Mouse (Mus musculus) adrenal gland (tissue): ENCODE data around the gene Chd2.
"Not testable (repeated sequence)": the region's sequence is repeated elsewhere in the genome, so short reads cannot be mapped to it uniquely, and the experiment has no call there.

ENCODE experiments used
- intact Hi-C: fragments of 180-260 bp; cut with DNase I; formaldehyde crosslinking; loops from one replicate; pipeline ENCODE4 v1.15.1; 2025

Chd2 gene

GRCm38 (mm10) chr7:73523183-73523582 is 18.4 kb downstream of the Chd2 start:
- intact Hi-C loops, result loop anchor here (5.0 kb wide), 1 partner anchor 104 kb away; no protein-coding TSS in a partner anchor

- intact Hi-C loops, result loop anchor here (5.0 kb wide), 1 partner anchor 106 kb away; no protein-coding TSS in a partner anchor
These were observed 20.1 kb downstream of the Chd2 start for GRCm38 (mm10) chr7:73521277-73522193.

GRCm38 (mm10) chr7:73520231-73520630 is 21.4 kb downstream of the Chd2 start:
- intact Hi-C loops, result loop anchor here (5.0 kb wide), 1 partner anchor 107 kb away; no protein-coding TSS in a partner anchor

GRCm38 (mm10) chr7:73519060-73519796 is 22.4 kb downstream of the Chd2 start:
- intact Hi-C loops, result no loop called here

DNA sequence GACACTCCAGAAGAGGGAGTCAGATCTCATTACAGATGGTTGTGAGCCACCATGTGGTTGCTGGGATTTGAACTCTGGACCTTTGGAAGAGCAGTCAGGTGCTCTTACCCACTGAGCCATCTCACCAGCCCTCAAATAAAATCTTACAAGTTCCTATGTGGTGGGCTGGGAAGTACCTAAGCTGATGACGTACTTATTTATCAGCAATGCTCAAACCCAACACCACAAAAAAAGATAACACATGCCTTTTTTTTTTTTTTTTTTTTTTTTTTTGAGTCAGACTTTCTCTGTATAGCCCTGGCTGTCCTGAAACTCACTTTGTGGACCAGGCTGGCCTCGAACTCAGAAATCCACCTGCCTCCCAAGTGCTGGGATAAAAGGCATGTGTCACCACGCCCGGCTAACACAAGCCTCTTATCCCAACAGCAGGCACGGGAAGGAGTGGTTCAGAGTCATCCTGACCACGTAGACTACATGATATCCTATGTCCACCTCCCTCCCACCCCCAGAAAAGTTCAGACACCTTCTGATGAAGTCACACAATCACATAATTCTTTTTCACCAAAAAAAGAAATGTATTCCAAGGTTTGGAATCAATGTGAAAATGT is 23.2 kb downstream of the Chd2 start:
- intact Hi-C loops, result not testable (repeated sequence)

DNA sequence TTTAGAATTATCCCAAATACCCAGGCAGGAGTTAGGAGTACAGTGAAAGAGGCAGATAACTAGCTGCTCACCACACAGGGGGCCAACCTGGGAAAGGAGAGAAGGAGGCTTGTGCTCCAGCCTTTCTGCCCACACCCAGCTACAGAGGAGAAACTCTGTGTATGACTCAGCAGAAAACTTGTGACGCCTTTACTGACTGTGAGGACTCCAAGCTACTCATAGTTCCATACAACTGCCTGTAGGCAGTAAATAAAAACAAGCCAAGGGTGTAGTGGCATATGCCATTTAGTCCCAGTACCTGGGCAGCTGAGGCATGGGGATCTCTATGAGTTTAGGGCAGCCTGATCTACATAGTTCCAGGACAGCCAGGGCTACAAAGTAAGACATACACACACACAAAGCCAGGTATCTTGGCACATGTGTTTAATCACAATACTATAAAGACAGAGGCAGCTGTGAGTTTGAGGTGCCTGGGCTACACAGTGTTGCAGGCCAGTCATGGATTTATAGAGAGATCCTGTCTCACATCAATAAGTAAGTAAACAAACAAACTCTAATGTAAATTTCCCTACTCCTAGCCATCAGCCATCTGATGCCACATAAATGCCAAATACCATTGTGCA is 24.1 kb downstream of the Chd2 start:
- intact Hi-C loops, result no loop called here

- intact Hi-C loops, result no loop called here
These were observed 24.8 kb downstream of the Chd2 start for GRCm38 (mm10) chr7:73516820-73517219.

DNA sequence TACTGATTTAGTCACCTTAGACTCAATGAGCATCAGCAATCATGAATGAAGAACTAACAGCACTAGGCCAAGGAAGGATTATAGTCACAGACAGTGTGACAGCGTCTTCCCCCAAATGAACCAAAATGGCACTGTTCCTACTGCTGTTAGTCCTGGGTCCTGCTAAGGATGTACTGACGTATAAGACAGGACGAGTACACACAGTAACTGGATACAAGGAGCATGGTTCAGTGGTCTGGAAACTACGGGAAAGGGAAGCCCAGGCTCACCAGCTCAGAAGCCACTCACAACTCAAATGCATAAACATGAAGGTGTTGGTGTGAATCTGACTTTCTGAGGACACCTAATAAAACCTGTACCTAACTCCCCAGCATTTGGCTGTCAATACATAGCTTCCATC is 27.1 kb downstream of the Chd2 start:
- intact Hi-C loops, result no loop called here

GRCm38 (mm10) chr7:73512422-73512821 is 29.2 kb downstream of the Chd2 start:
- intact Hi-C loops, result no loop called here

DNA sequence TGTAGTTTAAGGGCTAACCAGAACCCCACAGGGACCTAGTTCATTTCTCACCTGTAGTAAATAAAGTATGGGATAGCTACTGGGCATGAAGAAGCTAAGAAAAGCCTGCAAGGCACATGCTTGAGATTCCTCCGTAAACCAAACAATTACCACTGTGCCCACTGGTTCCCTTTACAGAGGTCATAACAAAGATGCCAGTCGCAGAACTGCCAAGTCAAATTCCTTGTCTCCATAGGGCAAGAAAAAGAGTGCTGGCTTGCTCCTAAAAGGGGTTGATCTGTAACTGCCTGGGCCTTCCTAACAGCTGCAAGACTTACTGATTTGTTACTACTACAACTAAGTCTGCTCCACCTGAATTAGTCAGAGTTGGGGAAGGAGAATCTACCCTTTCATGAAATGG is 32.9 kb downstream of the Chd2 start:
- intact Hi-C loops, result no loop called here

DNA sequence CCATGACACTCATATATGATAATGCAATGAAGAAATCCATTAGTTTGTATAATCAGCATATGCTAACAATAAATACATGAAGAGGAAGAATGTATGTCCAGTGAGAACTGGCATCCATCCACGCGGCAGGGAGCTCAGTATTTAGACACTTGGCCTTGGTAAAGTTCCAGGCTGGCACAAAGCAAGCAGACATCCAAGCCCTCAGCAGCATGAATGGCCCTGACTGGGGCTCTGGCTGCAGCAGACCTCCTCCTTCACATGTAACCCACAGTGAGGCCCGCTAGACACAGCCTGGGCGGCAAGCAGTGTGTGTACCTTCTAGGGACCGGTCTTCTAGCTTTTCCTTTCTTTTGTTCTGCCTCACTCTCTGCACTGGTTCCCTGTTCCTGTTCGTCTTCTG is 34.1 kb downstream of the Chd2 start:
- intact Hi-C loops, result no loop called here

DNA sequence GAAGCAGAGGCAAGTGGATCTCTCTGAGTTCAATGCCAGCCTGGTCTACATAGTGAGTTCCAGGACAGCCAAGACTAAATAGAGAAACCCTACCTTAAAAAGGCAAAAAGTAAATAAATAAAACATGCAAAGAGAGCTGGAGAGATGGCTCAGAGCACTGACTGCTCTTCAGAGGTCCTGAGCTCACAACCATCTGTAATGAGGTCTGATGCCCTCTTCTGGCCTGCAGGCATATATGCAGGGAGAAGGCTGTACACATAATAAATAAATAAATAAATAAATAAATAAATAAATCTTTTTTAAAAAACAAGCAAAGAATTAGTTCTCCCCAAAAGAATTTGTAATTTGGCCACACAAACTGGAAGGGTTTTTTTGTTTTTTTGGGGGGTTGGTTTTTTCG is 34.8 kb downstream of the Chd2 start:
- intact Hi-C loops, result no loop called here

GRCm38 (mm10) chr7:73505266-73505665 is 36.4 kb downstream of the Chd2 start:
- intact Hi-C loops, result no loop called here

DNA sequence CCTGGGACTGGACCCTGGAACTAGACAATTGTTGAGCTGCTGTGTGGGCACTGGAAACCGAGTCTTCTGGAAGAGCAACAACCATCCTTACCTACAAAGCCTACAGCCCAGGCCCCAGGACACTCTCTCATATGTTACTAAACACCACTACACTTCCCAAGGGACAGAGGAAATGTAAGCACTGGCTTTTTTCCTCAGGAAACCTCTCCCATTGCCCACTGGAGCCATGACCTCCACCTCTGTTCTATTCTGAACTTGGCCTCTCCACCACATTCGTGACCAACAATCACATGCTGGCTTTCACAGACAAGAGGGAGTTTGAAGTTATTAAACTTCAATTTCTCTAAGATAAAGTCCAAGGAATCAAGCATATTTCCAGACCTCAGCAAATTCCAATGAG is 43.4 kb downstream of the Chd2 start:
- intact Hi-C loops, result no loop called here

GRCm38 (mm10) chr7:73489261-73489660 is 52.4 kb downstream of the Chd2 start:
- intact Hi-C loops, result no loop called here

- intact Hi-C loops, result no loop called here
These were observed 60.5 kb downstream of the Chd2 start for GRCm38 (mm10) chr7:73481094-73481493.

GRCm38 (mm10) chr7:73479506-73479905 is 62.1 kb downstream of the Chd2 start:
- intact Hi-C loops, result no loop called here

GRCm38 (mm10) chr7:73478157-73479058 is 63.2 kb downstream of the Chd2 start:
- intact Hi-C loops, result no loop called here

DNA sequence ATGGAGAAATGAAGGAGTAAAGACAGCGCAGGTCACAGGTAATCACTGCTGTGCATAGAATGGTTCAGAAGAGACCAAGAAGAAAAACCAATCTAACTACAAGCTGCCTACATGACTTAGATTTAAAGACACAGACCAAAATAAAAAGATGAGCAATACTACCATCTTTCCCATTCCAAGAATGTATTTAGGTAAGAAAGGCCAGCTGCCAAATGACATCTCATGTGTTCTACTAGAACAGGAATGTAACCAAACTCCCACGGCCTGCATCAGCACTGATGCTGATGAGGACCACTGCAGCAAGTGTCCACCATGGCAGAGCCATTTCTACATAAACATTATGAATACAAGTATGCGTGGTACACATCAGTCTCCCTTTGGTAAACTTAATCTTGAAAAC is 73.9 kb downstream of the Chd2 start:
- intact Hi-C loops, result no loop called here

DNA sequence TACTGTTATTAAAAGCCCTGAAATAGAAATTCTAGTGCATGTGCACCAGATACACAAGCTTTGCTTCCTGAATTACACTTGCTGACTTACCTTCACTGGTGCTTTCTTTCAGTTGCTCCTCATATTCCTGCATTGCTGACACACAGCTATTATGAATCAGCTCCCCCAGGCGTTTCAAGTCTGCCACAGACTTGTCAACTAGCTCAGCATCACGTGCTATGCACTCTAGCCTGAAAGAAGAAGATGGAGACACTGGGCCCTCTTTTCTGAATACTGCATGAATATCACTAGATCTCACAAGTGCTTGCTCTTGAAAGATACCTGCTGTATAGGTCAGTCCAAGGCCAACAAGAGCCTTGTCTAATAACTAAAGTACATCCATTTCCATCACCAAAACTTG is 78.1 kb downstream of the Chd2 start:
- intact Hi-C loops, result no loop called here
